Mouse (Mus musculus): ENCODE measurements around the gene Cox14.
"Not testable (repeated sequence)": the region's sequence is repeated elsewhere in the genome, so short reads cannot be mapped to it uniquely, and the experiment has no call there.

Gene Cox14

DNA sequence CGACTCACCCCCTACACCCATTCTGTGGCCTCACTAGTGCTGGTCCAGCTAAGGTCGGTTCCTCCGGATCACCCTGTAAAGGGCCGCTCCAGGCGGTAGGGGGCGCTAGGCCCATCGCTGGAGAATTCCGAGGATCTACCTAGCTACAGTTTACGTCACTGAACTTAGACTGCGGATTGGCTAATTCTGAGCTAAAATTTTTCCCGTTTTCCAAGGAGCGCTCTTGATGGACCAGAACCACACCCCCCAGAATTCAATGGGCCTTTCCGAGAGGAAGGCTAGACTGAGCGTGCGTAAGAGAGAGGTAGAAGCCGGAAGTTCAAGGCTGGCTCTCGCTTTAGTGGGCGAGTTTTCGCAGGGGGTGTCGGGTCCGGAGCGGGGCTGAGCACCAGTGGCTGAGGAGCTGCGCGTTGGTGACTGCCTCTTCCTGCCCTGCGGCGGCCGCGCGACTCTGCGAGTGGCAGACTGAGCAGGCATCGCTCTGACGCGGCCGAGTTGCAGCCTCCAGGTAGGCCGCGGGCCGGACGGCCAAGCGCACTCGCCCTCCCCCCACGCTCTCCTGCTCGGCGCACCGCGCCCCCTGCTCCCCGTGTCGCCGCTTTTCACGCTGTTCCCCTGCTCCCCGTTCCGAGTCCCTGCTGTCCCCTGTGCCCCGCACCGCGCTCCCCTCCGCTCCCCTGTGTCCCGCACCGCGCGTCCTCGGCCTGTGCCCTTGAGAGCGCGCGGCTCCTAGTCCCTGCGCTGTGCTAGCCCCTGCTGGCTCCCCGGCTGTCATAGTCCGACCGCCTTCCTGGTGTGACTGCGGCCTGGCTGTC, at the start of gene Cox14:
Cox14 (plus strand) TSS at position 278 of the 815 bp plus-strand sequence.
- peak; percentile 94 for DNase-seq (ENCODE audit: low read depth, low spot score)

DNA sequence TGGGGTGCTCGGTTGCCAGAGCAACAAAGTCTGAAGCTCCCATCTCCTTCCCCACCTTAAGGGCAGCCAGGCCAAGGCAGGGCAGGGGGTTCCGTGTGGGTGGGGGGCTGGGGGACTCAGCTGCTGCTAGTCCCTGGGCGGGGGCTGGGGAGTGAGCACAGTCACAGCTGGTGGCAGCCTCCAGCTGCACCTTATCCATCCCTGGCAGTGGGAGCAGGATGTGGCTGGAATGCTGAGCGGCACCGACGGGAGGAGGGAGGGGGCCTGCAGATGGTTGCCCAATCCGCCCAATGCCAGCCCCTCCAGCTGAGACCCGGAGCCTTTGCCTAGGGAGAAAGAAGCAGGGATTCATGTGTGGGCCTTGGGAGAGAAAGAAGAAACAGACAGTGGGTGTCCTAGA, 48.3 kb upstream of the Cox14 start:
- no peak for DNase-seq (ENCODE audit: low read depth, low spot score)

DNA sequence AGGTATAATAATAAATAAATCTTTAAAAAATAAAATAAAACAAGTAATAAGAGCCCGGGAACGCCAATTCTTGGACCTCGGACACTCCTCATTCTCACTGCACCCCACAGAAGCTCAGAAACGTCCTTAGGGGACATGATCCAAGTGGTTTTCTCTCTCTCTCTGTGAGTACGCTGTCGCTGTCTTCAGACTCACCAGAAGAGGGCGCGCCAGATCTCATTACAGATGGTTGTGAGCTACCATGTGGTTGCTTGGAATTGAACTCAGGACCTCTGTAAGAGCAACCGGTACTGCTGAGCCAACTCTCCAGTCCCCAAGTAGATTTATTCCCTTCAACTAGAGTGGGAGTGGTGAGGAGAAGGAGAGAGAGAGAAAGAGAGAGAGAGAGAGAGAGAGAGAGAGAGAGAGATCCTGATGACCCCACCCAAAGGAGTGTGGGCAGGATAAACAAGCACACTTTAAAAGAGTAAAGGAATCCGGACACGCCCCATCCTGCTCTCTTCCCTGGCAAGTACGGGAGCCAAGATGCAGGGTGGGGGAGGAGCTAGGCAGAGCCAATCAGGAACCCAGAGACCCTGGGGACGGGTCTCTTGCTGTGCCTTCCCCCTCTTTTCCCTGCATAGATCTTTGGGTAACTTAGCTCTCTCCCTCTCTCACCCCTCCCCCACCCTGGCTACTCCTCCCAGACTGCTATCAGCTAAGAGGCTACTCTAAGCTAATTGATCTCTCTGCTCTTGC, 47.2 kb upstream of the Cox14 start:
- no peak for DNase-seq (ENCODE audit: low read depth, low spot score)

DNA sequence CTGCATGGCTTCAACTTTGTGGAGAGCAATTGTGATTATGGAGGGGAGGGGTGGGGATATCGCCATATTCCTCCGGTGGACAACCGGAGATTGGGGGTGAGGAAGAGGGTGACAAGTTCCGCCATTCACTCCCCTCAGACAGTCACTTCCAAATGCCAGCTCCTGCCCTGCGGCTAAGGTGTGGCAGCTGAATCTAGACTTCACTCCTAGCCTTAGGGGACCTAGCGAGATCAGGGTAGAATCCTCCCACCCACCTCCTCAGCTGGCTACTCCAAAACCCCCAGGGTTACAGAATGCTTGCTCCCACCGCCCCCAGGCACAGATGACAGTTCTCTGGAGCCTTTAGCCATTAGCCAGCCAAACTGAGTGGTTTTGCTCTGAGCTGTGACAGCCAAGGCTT, 46.4 kb upstream of the Cox14 start:
- DNase-seq (ENCODE audit: low read depth, low spot score), result no peak

DNA sequence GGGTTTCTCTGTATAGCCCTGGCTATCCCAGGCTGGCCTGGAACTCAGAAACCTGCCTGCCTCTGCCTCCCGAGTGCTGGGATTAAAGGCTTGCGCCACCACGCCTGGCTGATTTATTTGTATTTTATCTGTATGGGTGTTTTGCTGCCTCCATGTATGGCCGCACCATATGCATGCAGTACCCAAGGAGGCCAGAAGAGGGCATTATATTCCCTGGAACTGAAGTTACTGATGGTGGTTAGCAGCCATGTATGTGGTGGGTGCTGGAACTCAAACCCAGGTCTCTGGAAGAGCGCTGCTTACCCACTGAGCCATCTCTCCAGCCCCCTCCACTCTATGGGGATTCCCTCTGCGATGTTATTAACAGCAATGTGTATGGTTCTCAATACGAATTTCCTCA, 42.5 kb upstream of the Cox14 start:
- DNase-seq (ENCODE audit: low read depth, low spot score), result no peak

DNA sequence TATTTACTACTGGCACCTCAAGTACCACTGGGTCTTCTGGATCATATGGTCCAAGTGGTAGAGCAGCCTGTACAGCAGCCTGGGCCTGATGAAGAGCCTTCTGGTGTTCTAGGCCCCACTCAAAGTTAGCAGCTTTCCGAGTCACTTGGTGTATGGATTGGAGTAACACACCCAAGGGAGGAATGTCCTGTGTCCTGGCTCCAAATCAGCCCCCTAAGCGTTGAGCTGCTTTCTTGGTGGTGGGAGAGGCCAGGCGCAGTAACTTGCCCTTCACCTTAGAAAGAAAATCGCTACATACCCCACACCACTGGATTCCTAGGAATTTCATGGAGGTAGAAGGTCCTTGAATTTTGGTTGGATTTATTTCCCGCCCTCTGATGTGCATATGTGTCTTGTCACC, 41.3 kb upstream of the Cox14 start:
- no peak for DNase-seq (ENCODE audit: low read depth, low spot score)

DNA sequence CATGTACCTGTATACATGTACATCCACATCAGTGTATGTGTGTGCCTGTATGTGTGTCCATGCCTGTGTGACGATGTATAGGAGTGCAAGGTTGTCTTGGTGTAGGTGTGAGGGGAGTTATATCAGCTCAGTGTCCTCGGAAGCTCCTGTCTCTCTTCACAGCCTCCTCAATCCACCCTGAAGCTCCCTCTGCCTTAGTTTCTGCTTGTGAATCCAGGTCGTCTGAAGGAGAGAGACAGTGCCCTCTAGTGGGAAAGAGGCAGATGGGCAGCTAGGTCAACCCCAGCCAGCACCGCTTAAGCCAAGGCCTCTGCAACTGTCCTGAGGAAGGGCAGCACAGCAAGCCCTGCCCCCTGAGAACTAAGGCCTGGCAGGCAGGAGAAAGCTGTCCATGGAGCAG, 36.7 kb upstream of the Cox14 start:
- peak; percentile 44 for DNase-seq (ENCODE audit: low read depth, low spot score)

DNA sequence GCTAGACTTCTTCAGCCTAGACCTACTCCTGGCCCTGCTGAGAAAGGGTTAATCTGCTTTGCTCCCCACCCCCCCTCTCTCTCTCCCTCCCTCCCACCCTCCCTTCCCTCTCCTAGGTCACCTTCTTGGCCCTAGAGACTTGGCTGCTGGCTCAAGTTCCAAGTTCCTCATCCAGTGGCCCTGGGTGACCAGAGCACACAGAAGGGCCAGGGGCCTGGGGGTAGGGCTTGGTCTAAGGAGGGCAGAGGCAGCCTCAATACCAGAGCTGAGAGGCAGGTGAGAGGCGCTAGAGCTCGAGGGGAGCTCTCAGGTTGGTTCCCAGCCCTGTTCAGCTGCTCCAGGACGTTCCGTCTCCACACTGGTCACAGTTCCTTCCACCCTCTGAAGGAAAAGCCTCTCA, 34.5 kb upstream of the Cox14 start:
- DNase-seq (ENCODE audit: low read depth, low spot score), result no peak

DNA sequence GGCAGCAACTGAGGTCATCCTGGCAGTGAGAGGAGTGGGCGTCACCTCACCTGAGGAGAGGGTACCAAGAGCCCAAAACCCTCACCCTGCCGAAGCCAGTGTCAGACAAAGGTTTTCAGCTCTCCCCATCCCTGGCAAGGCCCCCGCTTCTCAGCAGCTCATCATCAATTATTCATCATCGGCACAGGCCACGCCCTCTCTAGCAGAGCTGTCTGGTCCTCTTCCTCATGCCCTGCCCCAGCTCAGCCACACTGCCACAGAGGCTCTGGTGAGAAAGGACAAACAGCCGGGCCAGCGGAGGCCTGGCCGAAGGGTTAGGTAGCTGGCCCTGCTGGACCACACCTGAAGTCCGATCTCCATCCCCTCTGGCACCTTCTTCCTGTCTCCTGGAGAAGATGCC, 33.4 kb upstream of the Cox14 start:
- no peak for DNase-seq (ENCODE audit: low read depth, low spot score)

DNA sequence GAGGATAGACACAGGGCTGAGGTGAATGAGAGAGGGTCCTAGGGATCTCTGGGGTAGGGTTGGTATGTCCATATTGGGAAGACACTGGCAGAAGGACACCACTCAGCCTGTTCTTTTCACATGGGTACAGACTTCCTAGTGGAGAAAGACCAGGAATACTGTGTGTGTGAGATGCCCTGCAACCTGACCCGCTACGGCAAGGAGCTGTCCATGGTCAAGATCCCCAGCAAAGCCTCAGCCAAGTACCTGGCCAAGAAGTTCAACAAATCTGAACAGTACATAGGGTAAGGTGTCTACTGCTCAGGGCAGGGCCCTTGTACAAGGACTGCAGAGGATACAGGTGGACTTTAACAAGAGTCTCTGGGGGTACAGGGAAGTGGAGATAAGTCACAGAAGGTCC, 28.1 kb upstream of the Cox14 start:
- no peak for DNase-seq (ENCODE audit: low read depth, low spot score)

DNA sequence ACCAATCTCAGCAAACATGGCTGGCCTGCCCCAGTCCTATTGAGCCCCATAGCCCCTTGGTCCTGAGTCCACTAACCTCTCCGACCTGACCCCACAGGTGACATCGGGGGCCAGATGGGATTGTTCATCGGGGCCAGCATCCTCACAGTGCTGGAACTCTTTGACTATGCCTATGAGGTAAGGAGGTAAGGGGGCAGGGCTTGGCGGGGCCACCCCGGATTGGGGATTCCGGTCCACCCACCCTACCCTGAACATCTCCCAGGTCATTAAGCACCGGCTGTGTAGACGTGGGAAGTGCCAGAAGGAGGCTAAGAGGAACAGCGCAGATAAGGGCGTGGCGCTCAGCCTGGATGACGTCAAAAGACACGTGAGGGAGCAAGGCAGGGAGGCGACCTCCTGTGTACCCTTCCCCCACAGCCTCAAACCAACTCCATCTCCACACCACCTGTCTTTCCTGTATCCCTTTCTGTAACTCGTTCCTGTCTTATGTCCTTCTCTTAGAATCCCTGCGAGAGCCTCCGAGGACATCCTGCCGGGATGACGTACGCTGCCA, 26.8 kb upstream of the Cox14 start:
- DNase-seq (ENCODE audit: low read depth, low spot score), result no peak

DNA sequence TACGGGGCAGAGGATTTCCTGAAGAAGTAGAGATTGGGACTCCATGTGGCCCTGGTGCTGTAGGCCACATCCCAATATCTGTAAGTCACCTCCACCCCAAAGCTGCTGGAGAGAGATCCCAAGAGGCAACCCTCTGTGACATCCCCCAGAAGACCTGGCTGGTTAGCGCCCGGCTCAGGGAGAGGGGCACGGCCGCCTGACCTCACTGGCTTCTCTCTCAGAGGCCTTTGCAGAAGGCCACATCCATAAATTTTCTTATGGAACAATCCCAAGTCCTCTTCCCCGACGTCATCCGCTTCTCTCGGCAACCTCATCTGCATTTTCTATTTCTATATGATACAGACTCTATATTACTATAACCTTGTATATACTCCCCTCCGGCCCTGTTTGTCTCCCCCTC, 25.7 kb upstream of the Cox14 start:
- no peak for DNase-seq (ENCODE audit: low read depth, low spot score)

DNA sequence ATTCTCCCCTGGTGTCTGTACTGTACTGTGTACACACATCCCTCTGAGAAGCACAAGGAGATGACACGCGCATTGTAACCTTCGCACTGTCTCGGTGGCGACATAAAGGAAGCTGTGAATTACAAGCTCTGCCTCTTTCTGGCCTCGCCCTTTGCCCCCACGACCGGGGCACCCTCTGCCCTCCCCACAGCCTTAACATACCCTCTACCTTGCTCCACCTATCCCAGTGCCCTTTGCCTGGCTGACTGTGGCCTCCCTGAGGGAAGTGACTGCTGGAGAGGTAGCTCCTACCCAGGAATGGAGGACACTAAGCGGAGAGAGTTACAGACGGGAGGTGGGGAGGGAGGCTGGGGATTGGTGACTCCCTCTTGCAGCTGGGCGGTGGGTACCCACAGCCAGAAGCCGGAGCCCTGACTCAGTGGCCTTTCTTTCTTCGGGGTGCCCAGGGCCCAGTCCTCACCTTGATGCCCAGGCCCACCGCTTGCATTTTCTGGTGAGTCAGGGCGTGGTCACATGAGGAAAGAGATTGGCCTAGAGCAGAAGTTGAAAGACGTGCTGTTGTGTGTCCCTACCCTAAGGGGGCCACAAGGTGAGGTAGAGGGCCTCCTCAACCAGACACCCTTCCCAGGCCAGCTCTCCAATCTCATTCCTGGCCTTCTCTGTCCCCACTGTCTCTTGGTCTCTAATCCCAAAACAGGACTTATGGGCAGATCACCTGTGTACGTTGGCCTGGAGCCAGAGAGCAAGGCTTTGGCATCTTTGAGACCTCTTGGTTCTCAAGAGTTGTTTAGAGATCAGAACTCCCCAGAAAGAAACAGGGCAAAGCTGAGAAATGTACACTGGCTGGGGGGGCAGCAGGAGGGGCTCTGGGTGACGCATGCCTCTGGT, 25.0 kb upstream of the Cox14 start:
- DNase-seq (ENCODE audit: low read depth, low spot score), result no peak

DNA sequence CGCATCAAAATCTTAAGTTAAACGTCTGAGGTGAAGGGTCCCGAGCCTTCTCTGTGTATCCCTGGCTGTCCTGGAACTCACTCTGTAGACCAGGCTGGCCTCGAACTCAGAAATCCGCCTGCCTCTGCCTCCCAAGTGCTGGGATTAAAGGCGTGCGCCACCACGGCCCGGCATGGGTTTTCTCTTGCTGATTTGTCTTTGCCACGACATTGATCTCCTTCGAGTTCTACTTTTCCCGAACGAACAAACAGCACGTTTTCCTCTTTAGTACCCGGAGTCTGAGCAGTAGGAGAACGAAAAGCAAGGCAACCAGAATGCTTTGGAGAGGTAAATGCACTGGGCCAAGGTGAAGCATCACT, 23.8 kb upstream of the Cox14 start:
- not testable (repeated sequence) for DNase-seq (ENCODE audit: low read depth, low spot score)

DNA sequence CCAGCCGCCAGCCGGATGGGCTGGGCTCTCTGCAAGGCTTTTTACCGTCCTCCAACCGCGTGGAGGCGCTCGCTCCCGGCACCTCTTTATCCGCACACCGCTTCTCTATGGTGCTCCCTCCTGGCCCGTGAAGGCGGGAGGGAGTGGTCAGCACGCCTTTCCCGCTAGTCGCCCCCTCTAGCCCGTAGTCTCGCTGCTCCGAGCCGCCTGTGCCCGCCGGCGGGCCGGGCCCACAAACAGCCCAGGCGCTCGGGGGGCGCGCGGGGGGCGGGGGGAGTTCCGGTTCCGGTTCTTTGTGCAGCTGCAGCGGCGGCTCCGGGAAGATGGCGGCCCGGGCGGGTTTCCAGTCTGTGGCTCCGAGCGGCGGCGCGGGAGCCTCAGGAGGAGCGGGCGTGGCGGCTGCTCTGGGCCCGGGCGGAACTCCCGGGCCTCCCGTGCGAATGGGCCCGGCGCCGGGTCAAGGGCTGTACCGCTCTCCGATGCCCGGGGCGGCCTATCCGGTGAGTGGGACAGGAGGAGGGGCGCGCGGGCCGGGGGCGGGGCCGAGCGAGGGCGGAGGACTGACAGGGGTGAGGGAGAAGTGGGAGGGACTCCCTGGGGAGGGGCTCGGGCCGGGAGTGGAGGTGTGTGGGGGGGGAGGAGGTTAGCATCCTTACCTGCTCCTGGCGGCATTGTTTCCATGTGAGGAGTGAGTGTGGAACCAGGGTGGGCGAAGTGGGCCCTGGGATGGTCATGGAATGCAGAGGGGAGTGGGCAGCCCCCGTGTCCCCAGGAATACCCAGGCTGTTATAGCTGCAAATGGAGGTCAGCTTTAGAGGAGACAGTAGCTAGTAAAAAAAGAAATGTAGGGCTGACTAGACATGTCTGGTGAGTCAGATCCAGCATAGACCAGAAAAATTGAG, 23.2 kb upstream of the Cox14 start, which contains the start of gene Smarcd1:
Smarcd1 (plus strand) TSS at position 131 of the 902 bp plus-strand sequence.
- peak; percentile 88 for DNase-seq (ENCODE audit: low read depth, low spot score)

DNA sequence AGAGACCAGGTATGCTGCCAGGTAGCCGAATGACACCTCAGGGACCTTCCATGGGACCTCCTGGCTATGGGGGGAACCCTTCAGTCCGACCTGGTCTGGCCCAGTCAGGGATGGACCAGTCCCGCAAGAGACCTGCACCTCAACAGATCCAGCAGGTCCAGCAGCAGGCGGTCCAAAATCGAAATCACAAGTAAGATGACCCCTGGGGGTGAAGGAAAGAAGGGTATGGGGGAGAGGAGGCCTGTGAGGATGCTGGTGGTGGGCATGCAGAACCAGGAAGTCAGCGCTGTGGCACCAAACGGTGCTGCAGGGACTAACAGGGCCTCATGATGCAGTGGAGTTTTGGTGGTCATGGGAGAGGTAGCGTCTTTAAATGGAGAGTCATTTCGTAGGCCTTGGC, 22.3 kb upstream of the Cox14 start:
- DNase-seq (ENCODE audit: low read depth, low spot score), result no peak

DNA sequence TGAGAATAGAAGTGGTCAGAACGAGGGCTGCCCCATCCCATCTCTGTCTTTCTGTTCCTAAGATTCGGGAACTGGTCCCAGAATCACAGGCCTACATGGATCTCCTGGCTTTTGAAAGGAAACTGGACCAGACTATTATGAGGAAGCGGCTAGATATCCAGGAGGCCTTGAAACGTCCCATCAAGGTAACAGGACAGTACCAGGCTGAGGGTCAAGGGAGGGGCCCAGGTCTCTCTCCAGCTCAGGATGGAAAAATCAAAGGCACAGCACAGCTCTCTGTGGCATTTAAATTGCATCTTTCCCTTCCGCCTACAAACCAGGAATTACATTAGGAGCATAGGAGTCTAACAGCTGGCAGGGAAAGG, 21.8 kb upstream of the Cox14 start:
- DNase-seq (ENCODE audit: low read depth, low spot score), result no peak

DNA sequence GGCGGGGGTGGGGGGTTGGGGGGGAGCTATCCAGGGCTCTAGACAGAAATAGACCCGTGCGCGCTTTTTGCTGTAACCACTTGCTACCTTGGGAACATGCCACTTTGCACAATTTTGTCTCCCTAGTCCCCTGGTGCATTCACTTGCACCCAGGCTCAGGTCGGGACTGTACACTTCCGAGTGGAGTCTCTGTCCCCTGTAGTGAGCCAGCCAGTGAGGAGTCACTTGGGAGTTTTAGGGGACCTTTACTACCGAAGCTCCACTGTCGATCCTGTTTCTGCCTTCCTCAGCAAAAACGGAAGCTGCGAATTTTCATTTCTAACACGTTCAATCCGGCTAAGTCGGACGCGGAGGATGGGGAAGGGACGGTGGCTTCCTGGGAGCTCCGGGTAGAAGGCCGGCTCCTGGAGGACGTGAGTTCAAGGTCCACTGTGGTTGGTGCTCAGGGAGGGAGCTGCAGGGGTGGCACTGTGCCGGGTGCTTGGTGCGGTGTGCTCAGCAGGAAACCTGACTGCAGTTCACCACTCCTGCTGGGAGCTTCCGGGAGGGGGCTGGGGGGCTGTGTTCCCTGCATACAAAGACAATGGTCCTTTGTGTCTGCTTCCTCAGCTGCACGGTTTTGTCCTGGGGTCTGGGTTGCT, 21.3 kb upstream of the Cox14 start:
- no peak for DNase-seq (ENCODE audit: low read depth, low spot score)

DNA sequence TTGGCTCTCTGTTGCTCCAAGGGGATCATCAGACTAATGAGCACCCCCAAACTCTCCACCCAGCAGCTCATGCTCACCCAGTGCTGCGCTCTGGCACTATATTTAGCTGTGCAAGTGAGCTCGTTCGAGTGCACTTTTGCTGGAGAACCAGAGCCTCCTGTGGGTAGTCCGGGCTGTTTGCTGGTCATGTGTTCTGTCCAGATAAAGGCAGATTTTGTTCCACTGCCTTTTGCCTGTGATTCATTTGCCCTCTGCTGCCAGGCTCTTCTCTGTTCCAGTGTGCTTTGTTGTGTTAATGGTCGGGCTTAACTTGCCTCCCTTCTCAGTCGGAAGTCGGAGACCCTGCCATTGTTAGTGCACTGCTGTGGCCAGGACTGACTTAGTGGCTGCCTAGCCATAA, 20.5 kb upstream of the Cox14 start:
- DNase-seq (ENCODE audit: low read depth, low spot score), result no peak

DNA sequence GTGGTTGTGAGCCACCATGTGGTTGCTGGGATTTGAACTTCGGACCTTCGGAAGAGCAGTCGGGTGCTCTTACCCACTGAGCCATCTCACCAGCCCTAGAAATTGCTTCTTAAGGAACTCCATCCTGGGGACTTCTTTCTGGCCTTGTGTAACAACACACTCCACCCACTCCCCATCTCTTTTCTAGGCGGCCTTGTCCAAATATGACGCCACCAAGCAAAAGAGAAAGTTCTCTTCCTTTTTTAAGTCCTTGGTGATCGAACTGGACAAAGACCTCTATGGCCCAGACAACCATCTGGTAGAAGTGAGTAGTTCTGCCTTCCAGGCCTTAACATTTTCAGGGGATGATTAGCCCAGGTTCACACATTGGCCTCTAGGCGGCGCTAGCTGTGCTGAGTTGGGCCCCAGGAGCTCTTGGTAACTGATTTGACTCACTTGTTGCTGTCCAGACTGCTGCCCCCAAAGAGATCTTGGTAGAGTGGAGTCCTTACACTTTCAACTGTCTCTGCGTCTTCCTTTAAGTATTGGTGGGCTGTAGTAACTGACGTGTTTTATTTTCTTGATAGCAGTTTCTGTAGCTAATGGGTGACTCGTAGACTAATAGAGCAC, 19.9 kb upstream of the Cox14 start, which contains the start of gene Gm17349:
Gm17349 (minus strand) TSS at position 51 of the 609 bp plus-strand sequence.
- no peak for DNase-seq (ENCODE audit: low read depth, low spot score)

All from retina, adult 2 months (tissue).